Mouse (Mus musculus) liver, embryonic 14.5 days (tissue): ENCODE results near the gene Dnmt3b. TPM values are rescaled to one million over a fixed set of nuclear protein-coding genes. Genes with fewer than 3 reads are reported as not detected.
A peak's percentile ranks its signal among the peaks of the same experiment; 100 is the strongest.

Source experiments
- ATAC-seq: fragments of 200-750 bp; cut with Nextera tagmentation; 2 replicates; pipeline ENCODE4 v1.8.0; 2017; ENCODE audit warnings: moderate number of reproducible peaks, mild to moderate bottlenecking, moderate library complexity; ENCODE audit not compliant: insufficient read depth
- DNase-seq, 3 experiments: peaks; one replicate each; pipeline ENCODE4 v3.0.0-alpha.2; 2012 to 2013; ENCODE audit warnings: low read depth in 3 of 3, low spot score in 3 of 3
- H3K27ac ChIP-seq: fragments of 300-500 bp; sonication (generic); 2 replicates; pipeline ENCODE4 v1.5.1; 2014; ENCODE audit warnings: moderate library complexity, mild to moderate bottlenecking, control low read depth, inconsistent platforms
- H3K27me3 ChIP-seq: fragments of 300-500 bp; sonication (generic); 2 replicates; pipeline ENCODE4 v1.6.1; 2014; ENCODE audit warnings: mild to moderate bottlenecking, low read length, moderate library complexity; ENCODE audit not compliant: control insufficient read depth, insufficient read depth
- H3K36me3 ChIP-seq: fragments of 300-500 bp; sonication (generic); replicated peaks from 2 replicates; pipeline ENCODE4 v1.6.1; 2014; ENCODE audit warnings: low read depth; ENCODE audit not compliant: control insufficient read depth, insufficient read depth
- H3K4me1 ChIP-seq, 2 experiments: fragments of 200-500 bp in 1 of 2; fragments of 300-500 bp in 1 of 2; sonication (generic) in 1 of 2; replicated peaks; 2 replicates each; pipeline ENCODE4 v1.6.1; 2012 to 2014; ENCODE audit warnings: antibody characterized with exemption in 1 of 2, inconsistent platforms in 1 of 2, low read length in 1 of 2; ENCODE audit not compliant: control insufficient read depth in 2 of 2, insufficient read depth in 2 of 2
- H3K4me2 ChIP-seq: fragments of 300-500 bp; sonication (generic); 2 replicates; pipeline ENCODE4 v1.6.1; 2014; ENCODE audit warnings: low read depth, mild to moderate bottlenecking, control low read depth, moderate library complexity
- H3K4me3 ChIP-seq, 2 experiments: fragments of 200-500 bp in 1 of 2; fragments of 300-500 bp in 1 of 2; sonication (generic) in 1 of 2; 2 replicates each; pipeline ENCODE4 v1.5.1; 2012 to 2014; ENCODE audit warnings: low read depth in 2 of 2, low read length in 2 of 2, mild to moderate bottlenecking in 2 of 2, control low read depth in 1 of 2, inconsistent platforms in 1 of 2, moderate library complexity in 1 of 2; ENCODE audit not compliant: insufficient read depth in 1 of 2
- H3K9ac ChIP-seq: fragments of 300-500 bp; sonication (generic); replicated peaks from 2 replicates; pipeline ENCODE4 v1.6.1; 2014; ENCODE audit warnings: mild to moderate bottlenecking, control low read depth, moderate library complexity
- H3K9me3 ChIP-seq: fragments of 300-500 bp; sonication (generic); 2 replicates; pipeline ENCODE4 v1.6.1; 2016; ENCODE audit warnings: low read length, mixed read lengths; ENCODE audit not compliant: control insufficient read depth
- CTCF ChIP-seq: IDR thresholded peaks from 2 replicates; pipeline ENCODE4 v1.5.1; 2016; ENCODE audit warnings: antibody characterized with exemption, low read depth, control low read depth
- EP300 ChIP-seq: IDR thresholded peaks from 2 replicates; pipeline ENCODE4 v1.6.1; 2016; ENCODE audit warnings: antibody characterized with exemption, low read depth
- WGBS: fragments of 180-500 bp; shearing (Covaris S2); extraction: QIAGEN DNeasy Blood & Tissue Kit; methylation state at CpG from one replicate; pipeline ENCODE4 v1.1.7; 2014; ENCODE audit not compliant: insufficient replicate concordance; 5-methylcytosine and 5-hydroxymethylcytosine counted together
- polyA plus RNA-seq, 2 experiments: library from polyadenylated mRNA; depleted of rRNA in 1 of 2; stranded (reverse) in 1 of 2; unstranded in 1 of 2; fragments of >200 nt; fragmentation: Nextera tagmentation in 1 of 2; extraction: Ambion mirVana in 1 of 2; gene quantifications; 2 replicates each; pipeline versions ENCODE4 v1.2.1 to v1.2.3; 2012 to 2014

Gene Dnmt3b
- polyA plus RNA-seq, 2 experiments, result 2.8 to 4.1 TPM

DNA sequence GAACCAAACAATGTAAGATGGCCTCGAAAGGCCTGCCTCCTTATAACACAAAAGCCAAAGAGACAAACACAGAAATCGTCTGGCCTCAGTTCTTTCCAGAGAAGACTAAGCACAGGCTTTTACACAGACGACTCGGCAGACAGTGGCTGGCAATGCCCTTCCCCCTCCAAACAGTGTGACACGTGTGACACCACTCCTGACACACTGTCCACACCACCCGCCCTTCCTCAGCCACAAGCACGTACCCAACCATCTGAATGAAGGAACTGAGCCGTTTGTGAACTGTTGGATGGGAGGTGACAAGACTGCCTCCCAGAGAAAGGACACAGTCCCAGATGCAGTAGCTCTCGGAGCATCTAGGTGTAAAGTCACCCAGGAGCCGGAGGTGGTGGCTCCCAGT lies 30.4 kb upstream of the Dnmt3b start:
- 43% methylated on average over 10 of the region's 10 CpGs for WGBS
- ATAC-seq (no peak), DNase-seq (no peak)

DNA sequence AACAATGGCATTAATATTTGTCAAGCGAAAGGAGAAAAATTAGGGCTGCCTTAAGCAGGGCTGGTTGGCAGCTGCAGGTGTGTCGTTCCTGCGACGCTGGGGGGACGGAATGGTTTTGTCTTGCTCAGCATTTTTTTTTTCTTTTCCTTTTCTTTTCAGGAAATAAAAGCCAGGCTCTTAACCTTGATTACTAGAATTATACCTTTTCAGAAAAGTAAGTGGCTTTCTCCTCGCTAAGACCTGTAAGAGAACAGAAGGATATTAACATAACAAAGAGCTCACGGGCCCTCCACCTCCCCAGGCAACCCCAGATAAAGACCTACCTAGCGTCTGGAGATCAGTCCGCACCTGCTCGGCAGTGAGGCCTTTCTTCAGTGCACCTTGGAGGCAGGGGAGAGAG lies 26.8 kb upstream of the Dnmt3b start:
- Histone ChIP-seq H3K4me2 (no peak overlapping the region), H3K9me3 (no peaks in the 10 kb centered on the region), H3K27me3 (no peaks in the 10 kb centered on the region), H3K4me3 (no peak overlapping the region), H3K27ac (no peak overlapping the region), H3K9ac (no peak overlapping the region), H3K4me1 (no peaks in the 10 kb centered on the region), H3K36me3 (peaks cover 28% of the 10 kb centered on the region)
- WGBS, result 81% methylated on average over 10 of the region's 10 CpGs
- no peak for ATAC-seq
- no peak for DNase-seq
- no peak for TF ChIP-seq CTCF
- no peak for TF ChIP-seq EP300

More for the DNA sequence above, 30.4 kb upstream of the Dnmt3b start:
- Histone ChIP-seq H3K4me1 (no peaks in the 10 kb centered on the region), H3K27me3 (no peaks in the 10 kb centered on the region), H3K9me3 (no peaks in the 10 kb centered on the region), H3K27ac (no peak overlapping the region), H3K4me2 (no peak overlapping the region), H3K9ac (no peak overlapping the region), H3K36me3 (peaks cover 24% of the 10 kb centered on the region), H3K4me3 (no peak overlapping the region)
- TF ChIP-seq EP300 (no peak), CTCF (no peak)

DNA sequence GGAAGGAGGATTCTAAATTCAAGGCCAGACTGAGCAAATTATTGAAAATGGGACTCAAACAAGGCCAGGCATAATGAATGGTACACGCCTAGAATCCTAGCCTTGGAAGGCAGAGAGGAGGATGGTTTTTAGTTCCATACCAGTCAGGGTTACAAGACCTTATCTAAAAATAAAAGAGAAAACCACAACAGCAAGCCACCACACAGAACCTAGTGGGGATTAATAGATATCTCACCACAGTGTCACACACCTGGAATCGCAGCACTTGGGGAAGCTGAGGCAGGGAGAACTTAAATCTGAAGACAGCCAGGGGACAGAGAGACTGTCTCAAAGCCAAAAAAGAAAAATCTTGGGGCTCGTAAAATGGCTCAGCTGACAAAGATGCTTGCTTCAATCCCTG lies 18.3 kb upstream of the Dnmt3b start:
- WGBS, result 26% methylated on average over 3 of the region's 3 CpGs
- no peak for TF ChIP-seq EP300
- TF ChIP-seq CTCF, result no peak
- DNase-seq, result no peak
- Histone ChIP-seq H3K36me3 (peaks cover 4% of the 10 kb centered on the region), H3K4me2 (peak overlapping the region; percentile 86; the same call in 1 of the 2 replicates), H3K4me3 (no peak overlapping the region), H3K4me1 (peaks cover 3 to 15% of the 10 kb centered on the region in 2 experiments), H3K9ac (no peak overlapping the region), H3K9me3 (no peaks in the 10 kb centered on the region), H3K27ac (no peak overlapping the region), H3K27me3 (no peaks in the 10 kb centered on the region)
- ATAC-seq, result no peak

GRCm38 (mm10) chr2:153631976-153632870 lies 17.0 kb upstream of the Dnmt3b start, which contains the start of gene Commd7:
TSS of gene Commd7 (minus strand) at chr2:153632781.
- no peaks in the 10 kb centered on the region for H3K27me3 ChIP-seq
- WGBS, result 1% methylated on average over 53 of the region's 53 CpGs
- peaks cover 3 to 15% of the 10 kb centered on the region in 2 experiments for H3K4me1 ChIP-seq
- H3K27ac ChIP-seq, result peak within 1 kb of the TSS; percentile 79
- no peak for TF ChIP-seq CTCF
- TF ChIP-seq EP300, result no peak
- H3K9me3 ChIP-seq, result no peaks in the 10 kb centered on the region
- peaks cover 2% of the 10 kb centered on the region for H3K36me3 ChIP-seq
- peak within 1 kb of the TSS; percentile 96 for H3K9ac ChIP-seq
- ATAC-seq (peak; percentile 80), DNase-seq (peak in 2 of 3 experiments; percentile 52 to 59)
- H3K4me2 ChIP-seq, result peak within 1 kb of the TSS; percentile 86
- peak within 1 kb of the TSS; percentile 77 to 98 for H3K4me3 ChIP-seq

GRCm38 (mm10) chr2:153632871-153633226 lies 16.4 kb upstream of the Dnmt3b start:
- WGBS, result 6% methylated on average over 2 of the region's 2 CpGs
- Histone ChIP-seq H3K9me3 (no peaks in the 10 kb centered on the region), H3K27me3 (no peaks in the 10 kb centered on the region), H3K27ac (no peak overlapping the region), H3K9ac (peak overlapping the region; percentile 96), H3K4me3 (peak overlapping the region; percentile 77 to 98), H3K36me3 (no peaks in the 10 kb centered on the region; the same call in 1 of the 2 replicates), H3K4me1 (peaks cover 3 to 15% of the 10 kb centered on the region in 2 experiments), H3K4me2 (peak overlapping the region; percentile 86)
- no peak for DNase-seq
- peak; percentile 5; the same call in 1 of the 2 replicates for ATAC-seq
- no peak for TF ChIP-seq EP300
- no peak for TF ChIP-seq CTCF
